Mouse (Mus musculus) liver, embryonic 12.5 days (tissue): ENCODE measurements around the gene Aif1l. TPM values are rescaled to one million over a fixed set of nuclear protein-coding genes. Genes with fewer than 3 reads are reported as not detected.
A peak's percentile ranks its signal among the peaks of the same experiment; 100 is the strongest.

Source experiments
- ATAC-seq: fragments of 200-750 bp; cut with Nextera tagmentation; 2 replicates; pipeline ENCODE4 v1.8.0; 2017; ENCODE audit warnings: moderate number of reproducible peaks, mild to moderate bottlenecking, moderate library complexity
- H3K27ac ChIP-seq: fragments of 300-500 bp; sonication (generic); 2 replicates; pipeline ENCODE4 v1.5.1; 2016; ENCODE audit warnings: mild to moderate bottlenecking
- H3K27me3 ChIP-seq: fragments of 300-500 bp; sonication (generic); replicated peaks from 2 replicates; pipeline ENCODE4 v1.6.1; 2016; ENCODE audit warnings: mild to moderate bottlenecking, moderate library complexity
- H3K36me3 ChIP-seq: fragments of 300-500 bp; sonication (generic); 2 replicates; pipeline ENCODE4 v1.6.1; 2016; ENCODE audit warnings: mild to moderate bottlenecking, moderate library complexity
- H3K4me1 ChIP-seq: fragments of 300-500 bp; sonication (generic); 2 replicates; pipeline ENCODE4 v1.6.1; 2016
- H3K4me2 ChIP-seq: fragments of 300-500 bp; sonication (generic); 2 replicates; pipeline ENCODE4 v1.6.1; 2016; ENCODE audit warnings: mild to moderate bottlenecking, moderate library complexity
- H3K4me3 ChIP-seq: fragments of 300-500 bp; sonication (generic); 2 replicates; pipeline ENCODE4 v1.5.1; 2016; ENCODE audit warnings: mild to moderate bottlenecking, moderate library complexity
- H3K9ac ChIP-seq: fragments of 300-500 bp; sonication (generic); 2 replicates; pipeline ENCODE4 v1.6.1; 2016; ENCODE audit warnings: mild to moderate bottlenecking, moderate library complexity
- H3K9me3 ChIP-seq: fragments of 300-500 bp; sonication (generic); replicated peaks from 2 replicates; pipeline ENCODE4 v1.6.1; 2016; ENCODE audit warnings: mild to moderate bottlenecking, moderate library complexity
- WGBS: fragments of 180-500 bp; shearing (Covaris S2); methylation state at CpG from one replicate; pipeline ENCODE4 v1.1.7; 2016; ENCODE audit not compliant: insufficient replicate concordance; 5-methylcytosine and 5-hydroxymethylcytosine counted together
- polyA plus RNA-seq: library from polyadenylated mRNA; unstranded; fragments of >200 nt; fragmentation: Nextera tagmentation; extraction: Ambion mirVana; gene quantifications from 2 replicates; pipeline ENCODE4 v1.2.1, GENCODE M21; 2016

The Aif1l gene
- polyA plus RNA-seq, 1 experiment from 2014 or later = 5.2 TPM

DNA sequence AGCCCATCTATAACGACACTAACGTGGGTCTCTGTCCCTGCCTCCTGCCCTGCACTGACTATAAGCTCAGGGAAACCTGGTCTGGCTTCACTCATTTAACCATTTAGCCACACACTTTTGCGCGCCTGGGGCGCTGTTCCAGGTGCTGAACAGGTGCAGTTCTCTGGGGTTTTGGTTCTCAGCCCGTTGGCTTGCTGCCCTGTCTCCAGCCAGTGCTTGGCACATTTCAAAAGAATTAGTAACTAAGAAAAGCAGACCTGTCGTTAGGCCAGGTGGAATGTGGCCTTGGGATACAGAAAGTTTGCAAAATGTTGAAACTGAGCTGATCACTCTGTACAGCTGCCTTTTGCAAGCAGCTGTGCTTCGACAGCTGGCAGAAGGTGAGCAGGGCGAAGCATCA is 25.1 kb upstream of the Aif1l start:
- Histone ChIP-seq H3K4me3 (no peak overlapping the region), H3K9ac (no peak overlapping the region), H3K36me3 (no peaks in the 10 kb centered on the region), H3K9me3 (no peaks in the 10 kb centered on the region), H3K4me2 (no peak overlapping the region), H3K27ac (no peak overlapping the region), H3K27me3 (peaks cover 41% of the 10 kb centered on the region), H3K4me1 (no peaks in the 10 kb centered on the region)
- WGBS = 24% methylated on average over 9 of the region's 9 CpGs
- ATAC-seq = no peak

DNA sequence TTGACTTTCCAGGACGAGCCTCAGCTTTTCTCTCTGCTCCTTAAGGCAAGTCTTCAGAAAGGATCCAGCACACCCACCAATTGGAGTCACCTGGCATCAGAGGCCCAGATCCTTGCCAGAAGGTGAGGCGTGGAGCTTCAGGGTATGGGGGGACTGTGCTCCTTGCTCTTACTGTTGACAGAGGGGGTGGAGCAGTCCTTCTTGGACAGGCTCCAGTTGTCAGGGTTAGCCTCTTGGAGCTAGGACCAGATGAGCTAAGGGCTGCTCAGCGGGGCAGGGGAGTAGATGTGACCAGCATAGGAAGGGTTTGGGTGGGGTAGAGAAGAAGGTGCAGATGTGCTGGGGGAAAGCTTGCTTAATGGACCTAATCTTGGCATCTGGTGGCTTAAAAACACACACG is 24.0 kb upstream of the Aif1l start:
- Histone ChIP-seq H3K27me3 (peaks cover 40% of the 10 kb centered on the region), H3K9me3 (no peaks in the 10 kb centered on the region), H3K9ac (no peak overlapping the region), H3K36me3 (no peaks in the 10 kb centered on the region), H3K4me2 (no peak overlapping the region), H3K27ac (no peak overlapping the region), H3K4me1 (no peaks in the 10 kb centered on the region), H3K4me3 (no peak overlapping the region)
- no peak for ATAC-seq
- 40% methylated on average over 4 of the region's 4 CpGs for WGBS

DNA sequence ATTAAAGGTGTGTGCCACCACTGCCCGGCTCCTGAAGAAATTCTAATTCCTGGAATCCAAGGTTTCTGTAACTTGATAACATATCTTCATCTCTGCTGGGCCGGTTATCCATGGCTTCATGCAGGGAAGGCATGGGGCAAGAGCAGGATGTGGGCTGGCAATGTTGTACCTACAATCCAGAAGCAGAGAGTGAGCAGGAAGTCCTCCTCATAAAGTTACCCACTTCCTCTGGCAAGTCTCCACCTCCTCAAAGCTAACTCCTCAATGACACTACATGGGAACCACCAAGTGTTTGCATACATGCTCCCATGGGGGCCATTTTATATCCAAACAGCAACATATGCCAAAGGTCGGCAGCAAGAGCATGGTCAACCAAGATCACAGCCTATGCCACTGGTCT is 20.3 kb upstream of the Aif1l start:
- H3K9ac ChIP-seq = no peak overlapping the region
- H3K36me3 ChIP-seq = no peaks in the 10 kb centered on the region
- no peak overlapping the region for H3K4me3 ChIP-seq
- WGBS = 52% methylated on average over 3 of the region's 3 CpGs
- no peaks in the 10 kb centered on the region for H3K9me3 ChIP-seq
- no peak overlapping the region for H3K4me2 ChIP-seq
- no peak for ATAC-seq
- H3K27me3 ChIP-seq = peaks cover 21% of the 10 kb centered on the region
- no peak overlapping the region for H3K27ac ChIP-seq
- 0 out of 2 replicates have a peak, but pooled peaks cover 3% of the 10 kb centered on the region for H3K4me1 ChIP-seq

DNA sequence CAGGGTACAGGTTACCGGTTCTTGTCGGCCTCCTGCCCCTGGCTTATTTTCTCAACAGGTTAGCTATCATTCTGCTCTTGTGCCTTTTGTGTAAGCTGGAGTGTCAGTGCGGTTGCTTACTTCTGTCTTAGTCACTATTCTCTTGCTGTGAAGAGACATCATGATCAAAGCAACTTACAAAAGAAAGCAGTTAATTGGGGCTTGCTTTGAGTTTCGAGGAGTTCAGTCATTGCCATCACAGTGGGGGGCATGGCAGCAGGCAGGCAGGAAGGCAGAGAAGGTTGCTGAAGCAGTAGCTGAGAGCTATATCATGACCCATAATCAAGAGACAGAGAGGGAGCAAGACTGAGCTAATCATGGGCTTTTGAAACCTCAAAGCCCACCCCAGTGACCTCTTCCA is 15.4 kb upstream of the Aif1l start:
- no peak overlapping the region for H3K4me3 ChIP-seq
- H3K27me3 ChIP-seq = peaks cover 39% of the 10 kb centered on the region
- H3K9ac ChIP-seq = no peak overlapping the region
- no peaks in the 10 kb centered on the region for H3K9me3 ChIP-seq
- H3K36me3 ChIP-seq = no peaks in the 10 kb centered on the region
- 44% methylated on average over 4 of the region's 4 CpGs for WGBS
- no peak overlapping the region for H3K27ac ChIP-seq
- ATAC-seq = no peak
- no peak overlapping the region for H3K4me2 ChIP-seq
- H3K4me1 ChIP-seq = 0 out of 2 replicates have a peak, but pooled peaks cover 3% of the 10 kb centered on the region

DNA sequence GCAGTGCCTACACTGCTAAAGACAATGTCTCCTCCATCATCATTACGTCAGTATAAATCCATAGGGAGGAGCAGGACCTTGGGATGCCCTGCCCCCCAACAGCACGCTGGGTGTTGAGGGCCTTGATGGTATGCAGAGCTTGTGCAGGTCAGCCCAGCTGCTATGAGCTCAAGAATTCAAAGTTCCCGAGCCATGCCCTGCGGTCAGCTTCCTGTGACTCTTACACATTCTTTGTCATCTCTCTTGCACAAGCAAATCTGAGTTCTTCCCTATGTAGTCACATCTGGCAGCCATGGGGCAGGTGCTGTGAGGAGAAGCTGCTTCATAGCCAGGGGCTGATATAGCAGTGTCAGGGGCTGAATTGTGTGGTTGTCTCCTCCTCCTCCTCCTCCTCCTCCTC is 14.9 kb upstream of the Aif1l start:
- Histone ChIP-seq H3K9me3 (no peaks in the 10 kb centered on the region), H3K27me3 (peaks cover 42% of the 10 kb centered on the region), H3K27ac (no peak overlapping the region), H3K4me2 (no peak overlapping the region), H3K36me3 (no peaks in the 10 kb centered on the region), H3K9ac (no peak overlapping the region), H3K4me3 (no peak overlapping the region), H3K4me1 (0 out of 2 replicates have a peak, but pooled peaks cover 3% of the 10 kb centered on the region)
- 37% methylated on average over 4 of the region's 4 CpGs for WGBS
- no peak for ATAC-seq

DNA sequence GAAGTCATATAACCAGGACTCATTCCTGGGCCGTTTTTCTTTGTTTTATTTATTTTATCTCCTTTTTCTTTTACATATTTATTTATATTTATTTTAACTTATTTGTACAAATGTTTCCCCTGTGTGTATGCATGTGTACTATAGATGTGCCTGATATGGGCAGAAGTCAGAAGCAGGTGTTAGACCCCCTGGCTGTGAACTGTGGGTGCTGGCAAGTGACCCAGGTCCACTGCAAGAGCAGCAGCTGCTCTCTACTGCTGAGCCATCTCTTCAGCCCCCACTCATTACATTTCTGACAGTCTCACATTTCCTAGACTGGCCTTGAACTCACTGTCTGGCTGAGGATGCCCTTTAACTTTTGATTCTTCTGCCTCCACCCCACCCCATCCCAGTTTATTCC is 11.6 kb upstream of the Aif1l start:
- 74% methylated on average over 1 of the region's 1 CpGs for WGBS
- peaks cover 26% of the 10 kb centered on the region; the same call in 1 of the 2 replicates for H3K27me3 ChIP-seq
- no peak for ATAC-seq
- no peaks in the 10 kb centered on the region for H3K36me3 ChIP-seq
- H3K4me2 ChIP-seq = no peak overlapping the region
- no peak overlapping the region for H3K4me3 ChIP-seq
- H3K4me1 ChIP-seq = 0 out of 2 replicates have a peak, but pooled peaks cover 3% of the 10 kb centered on the region
- no peaks in the 10 kb centered on the region for H3K9me3 ChIP-seq
- no peak overlapping the region for H3K27ac ChIP-seq
- no peak overlapping the region for H3K9ac ChIP-seq

DNA sequence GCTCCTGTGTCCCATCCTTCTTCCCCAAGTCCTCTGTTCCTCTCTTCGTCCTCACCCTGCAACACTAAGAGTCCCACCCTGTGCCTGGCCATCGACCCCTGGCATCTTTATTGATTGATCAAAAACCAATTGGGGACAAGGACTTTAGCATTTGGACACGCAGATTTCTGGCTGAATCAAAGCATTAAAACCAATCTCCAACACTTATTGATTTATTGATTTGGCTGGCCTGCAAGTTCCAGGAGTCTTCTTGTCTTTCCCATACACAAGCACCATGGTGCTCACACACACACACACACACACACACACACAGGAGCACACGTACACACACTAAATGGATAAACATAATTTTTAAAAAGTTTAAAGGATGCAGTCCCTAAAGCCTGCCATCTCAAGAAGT is 6.9 kb upstream of the Aif1l start:
- no peaks in the 10 kb centered on the region for H3K9me3 ChIP-seq
- peaks cover 43% of the 10 kb centered on the region for H3K27me3 ChIP-seq
- no peak overlapping the region for H3K27ac ChIP-seq
- no peak overlapping the region for H3K4me3 ChIP-seq
- no peaks in the 10 kb centered on the region for H3K4me1 ChIP-seq
- no peak for ATAC-seq
- H3K36me3 ChIP-seq = no peaks in the 10 kb centered on the region
- no peak overlapping the region for H3K9ac ChIP-seq
- H3K4me2 ChIP-seq = no peak overlapping the region
- WGBS = 37% methylated on average over 4 of the region's 4 CpGs

DNA sequence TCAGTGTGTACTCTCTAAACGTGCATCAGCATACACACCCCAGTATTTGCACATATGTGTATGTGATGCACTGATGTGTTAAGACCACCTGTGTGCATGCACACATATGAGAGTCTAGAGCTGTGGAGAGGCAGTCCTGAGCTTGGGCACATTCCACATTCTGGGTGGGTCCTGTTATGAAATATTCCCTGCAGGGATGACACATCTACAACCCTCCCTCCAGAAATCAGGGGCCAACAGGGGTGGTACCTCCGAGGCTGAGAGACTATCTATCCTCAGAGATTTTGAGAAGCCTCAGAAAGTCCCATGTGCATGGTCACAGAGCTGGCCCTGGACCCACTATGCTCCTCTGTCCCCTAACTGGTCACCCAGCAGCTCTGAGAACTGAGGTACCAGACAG is 4.4 kb upstream of the Aif1l start:
- no peak overlapping the region for H3K9ac ChIP-seq
- H3K36me3 ChIP-seq = no peaks in the 10 kb centered on the region
- no peak overlapping the region for H3K4me2 ChIP-seq
- H3K27me3 ChIP-seq = peaks cover 55% of the 10 kb centered on the region
- peaks cover 5% of the 10 kb centered on the region for H3K4me1 ChIP-seq
- no peak overlapping the region for H3K27ac ChIP-seq
- WGBS = 55% methylated on average over 2 of the region's 2 CpGs
- H3K4me3 ChIP-seq = no peak overlapping the region
- ATAC-seq = no peak
- H3K9me3 ChIP-seq = no peaks in the 10 kb centered on the region

DNA sequence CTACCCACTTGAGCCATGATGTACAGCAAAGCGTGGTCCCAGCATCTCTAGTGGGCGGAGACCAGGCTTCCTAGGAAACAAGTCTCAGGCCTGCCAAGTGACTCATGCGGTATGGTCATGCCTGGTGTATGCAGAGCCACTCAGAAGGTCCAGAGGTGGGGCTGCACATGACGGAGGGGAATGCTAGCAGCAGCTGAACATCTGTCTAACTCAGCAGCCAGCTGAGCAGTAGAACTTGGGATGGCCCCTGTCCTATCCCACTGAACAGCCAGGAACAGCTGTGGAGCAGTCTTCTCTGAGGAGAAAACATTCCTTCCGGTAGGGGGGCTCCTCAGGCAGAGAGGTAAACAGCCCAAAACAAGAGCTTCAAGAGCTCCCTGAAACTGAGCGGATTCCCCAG is 1.5 kb upstream of the Aif1l start:
- no peak overlapping the region for H3K9ac ChIP-seq
- H3K4me1 ChIP-seq = peaks cover 8% of the 10 kb centered on the region
- H3K9me3 ChIP-seq = no peaks in the 10 kb centered on the region
- WGBS = 62% methylated on average over 6 of the region's 6 CpGs
- H3K27ac ChIP-seq = no peak overlapping the region
- no peak overlapping the region for H3K4me2 ChIP-seq
- no peak overlapping the region for H3K4me3 ChIP-seq
- no peak for ATAC-seq
- H3K27me3 ChIP-seq = peaks cover 79% of the 10 kb centered on the region
- H3K36me3 ChIP-seq = no peaks in the 10 kb centered on the region

DNA sequence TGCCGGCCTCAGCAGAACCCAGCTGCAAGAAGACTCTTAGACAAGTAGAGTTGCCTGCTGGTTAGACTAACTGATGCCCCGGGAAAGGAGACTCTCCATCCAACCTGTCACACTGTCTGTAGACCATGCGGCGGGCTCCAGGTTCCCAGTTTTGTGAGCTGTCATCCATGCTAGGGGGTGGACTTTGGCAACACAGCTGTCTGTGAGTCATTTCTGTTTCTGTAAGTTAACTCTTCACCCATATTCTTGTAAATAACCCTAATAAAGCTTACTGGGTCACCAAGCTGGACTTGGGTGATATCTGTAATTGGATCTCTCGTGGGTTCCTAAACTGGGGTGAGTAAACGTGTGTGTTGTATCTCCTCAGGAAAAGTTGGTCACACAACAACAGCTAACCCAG is 1.1 kb upstream of the Aif1l start:
- Histone ChIP-seq H3K9me3 (no peaks in the 10 kb centered on the region), H3K36me3 (no peaks in the 10 kb centered on the region), H3K4me2 (no peak overlapping the region), H3K4me3 (no peak overlapping the region), H3K27me3 (peaks cover 79% of the 10 kb centered on the region), H3K27ac (no peak overlapping the region), H3K4me1 (peaks cover 8% of the 10 kb centered on the region), H3K9ac (no peak overlapping the region)
- ATAC-seq = no peak
- 49% methylated on average over 6 of the region's 6 CpGs for WGBS

DNA sequence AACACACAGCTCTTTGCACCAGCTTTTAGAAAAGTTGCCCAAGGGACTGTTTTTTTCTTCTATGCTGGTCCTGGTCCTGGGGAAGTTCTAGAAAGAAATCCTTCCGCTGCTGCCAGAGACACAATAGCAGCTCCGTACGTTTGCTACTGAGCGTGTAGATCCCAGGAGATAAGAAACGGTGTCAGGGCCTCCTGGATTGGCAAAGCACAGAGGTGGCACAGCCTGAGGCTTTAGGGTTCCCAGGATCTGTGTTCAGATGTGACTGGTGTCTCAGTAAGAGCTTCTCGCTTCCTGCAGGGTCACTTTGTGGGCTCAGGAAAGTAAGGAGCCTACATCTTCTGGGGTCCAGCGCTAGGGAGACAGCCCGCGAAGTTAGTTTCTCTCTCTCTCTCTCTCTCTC is 1.0 kb downstream of the Aif1l start:
- Histone ChIP-seq H3K9ac (no peak overlapping the region), H3K4me2 (peak overlapping the region; percentile 74), H3K27me3 (peaks cover 67% of the 10 kb centered on the region), H3K4me3 (peak overlapping the region; percentile 56), H3K36me3 (no peaks in the 10 kb centered on the region), H3K9me3 (no peaks in the 10 kb centered on the region), H3K4me1 (peaks cover 8% of the 10 kb centered on the region), H3K27ac (no peak overlapping the region)
- ATAC-seq = no peak
- WGBS = 24% methylated on average over 9 of the region's 9 CpGs

DNA sequence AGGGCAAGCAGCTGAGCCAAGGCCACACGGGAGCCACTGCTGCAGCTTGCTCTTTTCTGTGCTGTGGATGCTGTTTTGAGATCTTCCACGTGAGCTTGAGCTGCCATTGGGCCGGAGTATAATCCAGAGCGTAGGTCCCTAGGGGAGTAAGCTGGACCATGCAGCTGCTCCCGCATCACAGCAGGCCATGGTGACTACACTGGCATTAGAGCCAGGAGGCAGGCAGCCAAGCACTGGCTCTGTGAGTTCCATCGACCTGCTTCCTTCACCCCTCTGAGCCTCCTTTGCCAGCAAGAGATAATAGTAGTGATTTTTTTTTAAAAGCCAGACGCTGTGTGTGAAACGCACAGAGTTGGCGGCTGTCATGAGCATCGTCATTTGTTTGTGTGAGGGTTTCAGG is 2.3 kb downstream of the Aif1l start:
- WGBS = 71% methylated on average over 10 of the region's 10 CpGs
- Histone ChIP-seq H3K4me1 (peaks cover 8% of the 10 kb centered on the region), H3K27me3 (peaks cover 54% of the 10 kb centered on the region), H3K9me3 (no peaks in the 10 kb centered on the region), H3K36me3 (no peaks in the 10 kb centered on the region), H3K9ac (no peak overlapping the region), H3K27ac (no peak overlapping the region), H3K4me2 (no peak overlapping the region), H3K4me3 (no peak overlapping the region)
- no peak for ATAC-seq

DNA sequence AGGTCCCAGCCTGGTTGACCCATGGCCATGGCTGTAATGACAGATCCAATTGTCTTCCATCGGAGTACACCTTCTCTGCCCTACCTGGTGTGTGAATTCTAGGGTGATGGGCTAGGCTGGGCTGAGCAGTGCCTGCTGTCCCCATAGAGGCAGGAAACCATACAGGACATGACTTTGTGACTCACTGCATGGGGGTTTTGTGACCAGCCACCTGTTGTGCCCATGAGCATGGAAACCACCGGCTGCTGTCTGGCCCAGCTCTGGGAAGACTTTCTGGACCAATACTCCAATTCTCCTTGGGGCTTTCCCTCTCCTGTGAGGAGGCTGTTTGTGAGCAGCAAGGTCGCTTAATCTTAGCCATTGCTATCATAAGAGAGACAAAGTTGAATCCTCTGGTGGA is 2.8 kb downstream of the Aif1l start:
- Histone ChIP-seq H3K27me3 (peaks cover 52% of the 10 kb centered on the region), H3K4me1 (peaks cover 9% of the 10 kb centered on the region), H3K9ac (no peak overlapping the region), H3K36me3 (no peaks in the 10 kb centered on the region), H3K9me3 (no peaks in the 10 kb centered on the region), H3K27ac (no peak overlapping the region), H3K4me3 (no peak overlapping the region), H3K4me2 (no peak overlapping the region)
- WGBS = 70% methylated on average over 3 of the region's 3 CpGs
- ATAC-seq = no peak
